Mouse (Mus musculus) ES-E14 (cell line): ENCODE data around the gene Gnas.

Source experiments
- CHD2 ChIP-seq: IDR thresholded peaks from 2 replicates; pipeline ENCODE4 v1.6.1; 2014; ENCODE audit warnings: mild to moderate bottlenecking, low read depth, low read length, inconsistent platforms
- HCFC1 ChIP-seq: IDR thresholded peaks from 2 replicates; pipeline ENCODE4 v1.6.1; 2012; ENCODE audit warnings: low read length, inconsistent platforms, borderline replicate concordance; ENCODE audit not compliant: insufficient read depth
- MAFK ChIP-seq: IDR thresholded peaks from 2 replicates; pipeline ENCODE4 v1.6.1; 2014; ENCODE audit warnings: mild to moderate bottlenecking, low read depth, low read length, inconsistent platforms; ENCODE audit not compliant: insufficient read depth
- ZC3H11A ChIP-seq: IDR thresholded peaks from 2 replicates; pipeline ENCODE4 v1.6.1; 2012; ENCODE audit warnings: low read depth, mild to moderate bottlenecking, inconsistent platforms, low read length, borderline replicate concordance
- ZNF384 ChIP-seq: IDR thresholded peaks from 2 replicates; pipeline ENCODE4 v1.6.1; 2012; ENCODE audit warnings: low read depth, low read length, inconsistent platforms

GRCm38 (mm10) chr2:174381021-174381420 lies 96.9 kb downstream of the Gnas start:
- TF ChIP-seq HCFC1 (no peak), ZNF384 (no peak), ZC3H11A (no peak), MAFK (no peak), CHD2 (no peak)
